Mouse (Mus musculus) ES-Bruce4 (cell line): ENCODE results near the gene Cpne9. TPM values are rescaled to one million over a fixed set of nuclear protein-coding genes. Genes with fewer than 3 reads are reported as not detected.

Experiments used
- H3K27ac ChIP-seq: 2 replicates; pipeline ENCODE4 v1.5.1; 2012; ENCODE audit warnings: low read length, inconsistent platforms; ENCODE audit not compliant: insufficient read depth
- H3K27me3 ChIP-seq: 2 replicates; pipeline ENCODE4 v1.6.1; 2012; ENCODE audit warnings: mild to moderate bottlenecking, low read length, inconsistent platforms; ENCODE audit not compliant: control insufficient read depth, poor library complexity, insufficient read depth, severe bottlenecking
- H3K36me3 ChIP-seq: 2 replicates; pipeline ENCODE4 v1.6.1; 2012; ENCODE audit warnings: inconsistent platforms, mild to moderate bottlenecking, low read length, moderate library complexity; ENCODE audit not compliant: control insufficient read depth, poor library complexity, insufficient read depth, severe bottlenecking
- H3K4me1 ChIP-seq: one replicate; pipeline ENCODE4 v1.8.1; 2011; ENCODE audit warnings: low read length; ENCODE audit not compliant: control insufficient read depth, insufficient read depth
- H3K4me3 ChIP-seq: 2 replicates; pipeline ENCODE4 v1.5.1; 2011; ENCODE audit warnings: low read depth, mild to moderate bottlenecking, low read length
- H3K9ac ChIP-seq: 2 replicates; pipeline ENCODE4 v1.6.1; 2012; ENCODE audit warnings: low read depth, mild to moderate bottlenecking, inconsistent platforms; ENCODE audit not compliant: poor library complexity, severe bottlenecking
- H3K9me3 ChIP-seq: replicated peaks from 2 replicates; pipeline ENCODE4 v1.6.1; 2012; ENCODE audit warnings: mild to moderate bottlenecking, low read length, inconsistent platforms; ENCODE audit not compliant: control insufficient read depth, poor library complexity, insufficient read depth, severe bottlenecking
- CTCF ChIP-seq: IDR thresholded peaks from one replicate; pipeline ENCODE4 v1.8.1; 2011; ENCODE audit warnings: low read depth, low read length
- EP300 ChIP-seq: IDR thresholded peaks from 2 replicates; pipeline ENCODE4 v1.6.1; 2011; ENCODE audit warnings: low read depth, low read length; ENCODE audit not compliant: insufficient read depth
- POLR2A ChIP-seq: IDR thresholded peaks from one replicate; pipeline ENCODE4 v1.8.1; 2011; ENCODE audit warnings: low read length; ENCODE audit not compliant: insufficient read depth
- polyA plus RNA-seq: library from polyadenylated mRNA; stranded (reverse); fragments of >200 nt; gene quantifications from 2 replicates; pipeline ENCODE4 v1.2.4, GENCODE M21; 2011; ENCODE audit warnings: low read depth; ENCODE audit not compliant: missing spikeins, insufficient read depth, insufficient read length

The Cpne9 gene
- polyA plus RNA-seq, 1 experiment = 3.7 TPM

DNA sequence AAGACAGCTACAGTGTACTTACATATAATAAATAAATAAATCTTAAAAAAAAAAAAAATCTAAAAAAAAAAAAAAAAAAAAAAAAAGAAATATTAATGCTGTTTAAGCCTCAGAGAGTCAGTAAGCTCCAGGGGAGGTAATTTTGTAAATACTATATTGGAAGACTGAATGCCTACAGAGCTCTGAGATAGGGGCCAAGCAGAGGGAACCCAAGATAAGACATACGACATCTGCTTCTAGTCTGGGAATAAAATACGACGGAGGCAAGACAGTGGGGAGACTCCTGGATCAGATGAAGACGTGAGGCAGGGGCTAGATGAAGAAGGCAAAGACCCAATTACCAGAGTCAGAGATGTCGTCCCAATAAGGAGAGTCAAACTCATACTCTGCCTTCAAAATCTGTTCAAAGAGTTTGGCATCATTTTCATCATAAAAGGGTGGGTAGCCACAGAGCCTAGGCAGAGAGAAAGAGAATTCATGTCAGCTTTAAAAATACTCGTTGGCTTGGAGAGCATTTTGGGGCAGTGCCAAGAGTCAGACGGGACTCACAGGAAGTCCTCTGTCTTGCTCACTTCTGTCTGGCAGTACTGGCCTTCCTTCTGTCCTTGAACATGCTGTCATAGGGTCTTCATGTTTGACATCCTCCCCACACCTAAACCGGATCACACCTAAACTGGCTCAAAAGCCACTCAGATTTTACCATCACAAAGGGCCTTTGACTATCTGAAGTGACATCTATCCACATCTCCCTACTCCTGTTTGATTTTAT, 54.9 kb downstream of the Cpne9 start:
- no peak for TF ChIP-seq EP300
- TF ChIP-seq CTCF = no peak
- no peak for TF ChIP-seq POLR2A
- Histone ChIP-seq H3K9ac (no peak overlapping the region), H3K4me1 (no peaks in the 10 kb centered on the region), H3K27me3 (no peaks in the 10 kb centered on the region), H3K9me3 (no peaks in the 10 kb centered on the region), H3K4me3 (no peak overlapping the region), H3K36me3 (peaks cover 9% of the 10 kb centered on the region; the same call in 1 of the 2 replicates), H3K27ac (no peak overlapping the region)

DNA sequence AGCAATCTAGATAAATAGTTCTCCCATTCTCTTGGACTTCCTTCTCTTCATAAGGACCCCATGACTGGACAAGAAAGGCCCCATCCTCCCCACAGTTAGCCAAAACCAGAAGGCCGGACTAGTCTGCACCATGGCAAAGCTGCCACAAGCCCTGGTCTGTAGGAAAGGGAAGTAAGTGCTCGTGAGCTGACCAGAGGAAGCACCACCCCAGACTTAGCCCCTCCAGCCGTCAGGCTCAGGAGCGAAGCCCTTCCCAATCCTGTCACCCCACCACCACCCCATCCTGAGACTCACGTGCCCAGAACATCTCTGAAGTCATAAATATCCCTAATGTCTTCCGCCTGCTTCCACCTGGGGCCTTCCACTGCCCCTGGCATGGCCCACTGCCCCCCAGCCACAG, 59.5 kb downstream of the Cpne9 start:
- TF ChIP-seq EP300 (no peak), CTCF (no peak), POLR2A (no peak)
- Histone ChIP-seq H3K4me1 (no peaks in the 10 kb centered on the region), H3K9me3 (no peaks in the 10 kb centered on the region), H3K9ac (no peak overlapping the region), H3K4me3 (no peak overlapping the region), H3K27ac (no peak overlapping the region), H3K27me3 (no peaks in the 10 kb centered on the region), H3K36me3 (no peaks in the 10 kb centered on the region)

DNA sequence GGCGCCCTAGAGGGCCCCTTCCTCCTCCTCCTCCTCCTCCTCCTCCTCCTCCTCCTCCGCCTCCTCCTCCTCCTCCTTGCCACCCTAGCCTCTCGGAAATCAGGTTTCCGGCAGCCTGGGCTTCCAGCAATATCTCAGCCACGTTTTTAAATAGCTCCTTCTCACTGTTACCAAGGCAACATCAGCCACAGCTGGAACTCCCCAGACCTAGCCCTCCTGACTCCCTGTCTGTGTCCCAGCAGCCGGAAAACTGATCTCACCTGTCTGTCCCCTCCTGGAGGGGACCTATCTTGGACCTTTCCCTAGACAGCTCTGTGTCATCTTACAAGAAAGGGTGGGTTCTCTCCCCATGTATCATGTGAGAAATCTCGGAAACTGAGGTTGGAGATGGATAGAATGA, 60.2 kb downstream of the Cpne9 start:
- H3K9me3 ChIP-seq = no peaks in the 10 kb centered on the region
- H3K27ac ChIP-seq = no peak overlapping the region
- no peak overlapping the region for H3K9ac ChIP-seq
- no peaks in the 10 kb centered on the region for H3K27me3 ChIP-seq
- H3K36me3 ChIP-seq = no peaks in the 10 kb centered on the region
- no peak for TF ChIP-seq EP300
- TF ChIP-seq CTCF = no peak
- no peak for TF ChIP-seq POLR2A
- H3K4me1 ChIP-seq = no peaks in the 10 kb centered on the region
- H3K4me3 ChIP-seq = no peak overlapping the region

DNA sequence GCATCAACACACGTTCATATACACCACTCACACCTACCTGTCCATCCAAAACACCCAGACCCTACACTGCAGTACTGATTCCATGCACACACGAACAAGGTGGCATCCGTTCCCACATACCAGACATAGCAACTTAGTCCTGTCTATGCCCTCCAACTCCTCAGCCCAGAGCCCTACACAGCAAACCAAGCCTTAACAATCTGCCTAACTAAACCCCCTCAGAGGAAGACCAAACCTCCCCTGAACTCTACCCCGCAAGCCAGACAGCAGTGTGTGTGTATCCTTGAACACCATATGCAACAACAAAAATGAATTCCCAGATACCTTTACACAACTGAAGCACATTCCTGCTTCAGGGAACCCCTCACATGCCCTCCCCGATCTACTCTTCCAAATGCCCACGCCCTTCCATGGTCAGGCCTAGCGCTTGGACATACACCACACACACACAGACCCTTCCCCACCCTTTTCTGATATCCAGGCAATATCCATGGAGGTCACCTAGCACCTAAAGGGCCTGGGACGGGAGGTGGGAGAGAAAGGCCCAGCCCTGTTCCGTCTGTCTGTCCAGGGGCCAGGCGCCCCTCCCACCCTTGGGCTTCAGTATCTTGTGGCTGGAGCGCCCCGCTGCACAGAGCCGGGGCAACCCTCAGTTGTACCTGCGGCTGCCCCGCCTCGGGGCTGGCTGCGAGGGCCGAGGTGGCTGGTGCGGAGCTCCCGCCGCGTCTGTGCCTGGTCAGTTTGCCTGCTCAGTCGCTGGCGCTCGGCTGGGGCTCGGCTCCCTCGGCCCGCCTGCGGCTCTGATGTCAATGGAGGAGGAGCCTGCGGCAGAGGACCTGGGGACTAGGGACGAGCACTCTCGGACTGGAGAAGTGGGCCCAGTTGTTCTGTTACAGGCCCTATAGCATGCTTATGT, 61.3 kb downstream of the Cpne9 start, which contains the start of gene Camk1:
Gene Camk1 (minus strand): TSS at position 808 of the 916 bp plus-strand sequence.
- H3K27ac ChIP-seq = no peak within 1 kb of the TSS
- peak within 1 kb of the TSS; percentile 41 for H3K4me3 ChIP-seq
- no peak for TF ChIP-seq CTCF
- TF ChIP-seq POLR2A = no peak
- no peak for TF ChIP-seq EP300
- H3K9me3 ChIP-seq = no peaks in the 10 kb centered on the region
- peak within 1 kb of the TSS; percentile 45 for H3K9ac ChIP-seq
- H3K4me1 ChIP-seq = no peaks in the 10 kb centered on the region
- no peaks in the 10 kb centered on the region for H3K27me3 ChIP-seq
- H3K36me3 ChIP-seq = no peaks in the 10 kb centered on the region

DNA sequence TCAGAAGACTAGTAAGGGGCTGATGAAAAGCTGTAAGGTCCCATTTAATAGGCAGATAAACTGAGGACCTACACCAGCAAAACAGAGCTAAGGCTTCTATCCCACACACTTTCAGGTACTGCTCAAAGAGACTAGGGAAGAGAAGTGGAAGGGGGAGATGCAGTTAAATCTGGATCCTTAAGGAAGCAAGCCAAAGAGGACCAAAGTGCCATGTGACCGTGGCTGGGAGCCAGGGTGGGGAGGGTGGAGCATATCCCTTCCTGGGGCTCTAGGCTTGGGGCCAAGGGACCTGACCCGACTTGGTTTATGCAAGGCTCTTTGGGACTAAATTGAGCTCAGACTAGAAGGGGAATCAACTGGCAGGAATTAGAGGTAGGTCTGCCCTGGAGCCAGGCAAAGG, 62.2 kb downstream of the Cpne9 start:
- 0 out of 2 replicates have a peak overlapping the region, but pooled peaks have one; percentile 45 for H3K9ac ChIP-seq

DNA sequence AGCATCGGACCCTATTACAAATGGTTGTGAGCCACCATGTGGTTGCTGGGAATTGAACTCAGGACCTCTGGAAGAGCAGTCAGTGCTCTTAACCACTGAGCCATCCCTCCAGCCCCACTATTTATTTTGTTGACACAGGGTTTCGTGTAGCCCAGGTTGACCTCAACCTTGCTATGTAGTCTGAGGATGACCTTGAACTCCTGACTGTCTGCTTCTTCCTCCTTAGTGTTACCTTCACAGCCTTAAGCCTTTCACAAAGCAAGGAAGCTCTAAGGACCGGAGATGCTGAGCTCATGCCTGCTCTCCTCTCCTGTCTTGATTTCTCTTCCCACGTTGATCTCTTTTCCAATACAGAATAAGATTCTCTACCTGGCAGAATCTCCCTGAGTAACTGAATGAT, 64.8 kb downstream of the Cpne9 start:
- Histone ChIP-seq H3K27me3 (no peaks in the 10 kb centered on the region), H3K4me3 (no peak overlapping the region), H3K27ac (no peak overlapping the region), H3K9ac (no peak overlapping the region), H3K9me3 (no peaks in the 10 kb centered on the region), H3K36me3 (no peaks in the 10 kb centered on the region), H3K4me1 (no peaks in the 10 kb centered on the region)
- TF ChIP-seq POLR2A (no peak), CTCF (no peak), EP300 (no peak)

More for the DNA sequence above, 62.2 kb downstream of the Cpne9 start:
- H3K4me3 ChIP-seq = no peak overlapping the region
- no peaks in the 10 kb centered on the region for H3K36me3 ChIP-seq
- H3K4me1 ChIP-seq = no peaks in the 10 kb centered on the region
- H3K9me3 ChIP-seq = no peaks in the 10 kb centered on the region
- H3K27ac ChIP-seq = no peak overlapping the region
- TF ChIP-seq EP300 = no peak
- TF ChIP-seq CTCF = no peak
- TF ChIP-seq POLR2A = no peak
- H3K27me3 ChIP-seq = no peaks in the 10 kb centered on the region
